Mouse (Mus musculus): ENCODE measurements around the gene 4930572O03Rik.
"Not testable (repeated sequence)": the region's sequence is repeated elsewhere in the genome, so short reads cannot be mapped to it uniquely, and the experiment has no call there.

4930572O03Rik gene

DNA sequence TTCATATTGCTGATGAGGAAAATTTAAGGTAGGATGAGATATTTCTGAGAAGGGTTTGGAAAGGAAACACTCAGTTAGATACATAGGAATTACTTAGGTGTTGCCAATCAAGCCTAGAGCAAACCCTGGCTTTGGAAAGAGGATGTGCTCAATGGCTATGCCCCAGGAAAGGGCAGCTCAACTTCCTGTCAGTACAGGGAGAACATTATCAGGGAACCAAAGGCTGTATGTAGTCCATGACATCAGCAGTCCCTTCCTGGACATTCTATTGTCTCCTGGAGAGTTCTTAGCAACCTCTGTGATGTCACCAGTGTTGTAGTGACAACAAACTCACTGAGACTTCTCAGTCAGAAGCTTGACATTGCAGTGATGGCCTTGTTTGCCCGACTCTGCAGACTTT, 38.1 kb downstream of the 4930572O03Rik start, which contains the start of gene Speer4d:
Speer4d (plus strand) TSS at position 301 of the 400 bp plus-strand sequence.
- DNase-seq (ENCODE audit: low spot score) = not testable (repeated sequence)

DNA sequence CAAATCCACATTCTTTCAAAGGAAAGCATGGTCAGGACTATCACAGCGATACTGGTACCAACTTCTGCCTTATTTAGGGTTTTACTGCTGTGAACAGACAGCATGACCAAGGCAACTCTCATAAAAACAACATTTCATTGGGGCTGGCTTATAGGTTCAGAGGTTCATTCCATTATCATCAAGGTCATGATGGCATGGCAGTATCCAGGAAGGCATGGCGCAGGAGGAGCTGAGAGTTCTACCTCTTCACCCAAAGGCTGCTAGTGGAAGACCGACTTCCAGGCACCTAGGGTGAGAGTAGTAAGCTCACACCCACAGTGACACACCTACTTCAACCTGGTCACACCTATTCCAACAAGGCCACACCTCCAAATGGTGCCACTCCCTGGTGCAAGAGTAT, 40.7 kb downstream of the 4930572O03Rik start:
- not testable (repeated sequence) for DNase-seq (ENCODE audit: low spot score)

GRCm38 (mm10) chr5:15610695-15611094, 46.2 kb downstream of the 4930572O03Rik start:
- not testable (repeated sequence) for DNase-seq (ENCODE audit: low spot score)

- DNase-seq (ENCODE audit: low spot score) = peak; percentile 21
These were observed 50.2 kb downstream of the 4930572O03Rik start for GRCm38 (mm10) chr5:15606677-15607076.

- not testable (repeated sequence) for DNase-seq (ENCODE audit: low spot score)
These were observed 53.3 kb downstream of the 4930572O03Rik start for GRCm38 (mm10) chr5:15603585-15603984.

- not testable (repeated sequence) for DNase-seq (ENCODE audit: low spot score)
These were observed 53.9 kb downstream of the 4930572O03Rik start for GRCm38 (mm10) chr5:15603008-15603407.

DNA sequence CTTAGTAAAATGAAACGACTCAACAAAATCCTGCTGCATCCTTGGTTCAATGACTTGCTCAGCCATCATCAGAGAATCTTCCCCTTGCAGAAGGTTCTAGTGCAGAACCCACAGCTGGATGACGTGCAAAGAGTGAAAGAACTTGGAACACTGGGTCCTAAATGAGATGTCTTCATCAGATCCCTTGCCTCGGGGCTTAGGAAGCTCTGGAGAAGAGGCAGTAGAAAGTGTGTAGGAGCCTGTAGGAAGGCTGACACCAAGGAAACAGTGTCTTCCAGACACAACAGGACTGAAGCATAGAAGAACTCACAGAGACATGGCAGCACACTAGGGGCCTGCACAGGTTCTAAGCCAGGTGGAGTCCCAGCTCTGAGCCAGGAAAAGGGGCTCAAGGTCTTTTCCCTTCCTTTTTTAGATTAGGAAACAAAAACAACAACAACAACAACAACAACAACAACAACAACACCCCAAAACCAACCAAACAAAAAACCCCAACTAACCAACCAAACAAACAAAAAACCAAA, 54.4 kb downstream of the 4930572O03Rik start:
- DNase-seq (ENCODE audit: low spot score) = not testable (repeated sequence)
